Mouse (Mus musculus) limb, embryonic 15.5 days (tissue): Measurements from ENCODE around the gene Tmem164. TPM values are rescaled to one million over a fixed set of nuclear protein-coding genes. Genes with fewer than 3 reads are reported as not detected.
A peak's percentile ranks its signal among the peaks of the same experiment; 100 is the strongest.

Source experiments
- ATAC-seq: fragments of 200-750 bp; cut with Nextera tagmentation; 2 replicates; pipeline ENCODE4 v1.8.0; 2017; ENCODE audit warnings: low read depth, moderate TSS enrichment; ENCODE audit not compliant: insufficient number of reproducible peaks, low FRiP score, low TSS enrichment
- H3K27ac ChIP-seq: fragments of 300-500 bp; sonication (generic); 2 replicates; pipeline ENCODE4 v1.5.1; 2015; ENCODE audit warnings: moderate library complexity, mild to moderate bottlenecking, inconsistent platforms
- H3K27me3 ChIP-seq: fragments of 300-500 bp; sonication (generic); 2 replicates; pipeline ENCODE4 v1.6.1; 2015; ENCODE audit warnings: inconsistent platforms
- H3K36me3 ChIP-seq: fragments of 300-500 bp; sonication (generic); 2 replicates; pipeline ENCODE4 v1.6.1; 2015; ENCODE audit warnings: inconsistent platforms
- H3K4me1 ChIP-seq: fragments of 300-500 bp; sonication (generic); 2 replicates; pipeline ENCODE4 v1.6.1; 2015; ENCODE audit warnings: inconsistent platforms
- H3K4me2 ChIP-seq: fragments of 300-500 bp; sonication (generic); 2 replicates; pipeline ENCODE4 v1.6.1; 2015; ENCODE audit warnings: mild to moderate bottlenecking, inconsistent platforms
- H3K4me3 ChIP-seq: fragments of 300-500 bp; sonication (generic); 2 replicates; pipeline ENCODE4 v1.5.1; 2015; ENCODE audit warnings: mild to moderate bottlenecking, inconsistent platforms
- H3K9ac ChIP-seq: fragments of 300-500 bp; sonication (generic); 2 replicates; pipeline ENCODE4 v1.6.1; 2015; ENCODE audit warnings: inconsistent platforms
- H3K9me3 ChIP-seq: fragments of 300-500 bp; sonication (generic); 2 replicates; pipeline ENCODE4 v1.6.1; 2016; ENCODE audit warnings: inconsistent platforms
- WGBS: fragments of 180-500 bp; shearing (Covaris S2); methylation state at CpG from one replicate; pipeline ENCODE4 v1.1.7; 2015; 5-methylcytosine and 5-hydroxymethylcytosine counted together
- polyA plus RNA-seq: library from polyadenylated mRNA; unstranded; fragments of >200 nt; fragmentation: Nextera tagmentation; extraction: Ambion mirVana; gene quantifications from 2 replicates; pipeline ENCODE4 v1.2.1, GENCODE M21; 2015

Gene Tmem164
- polyA plus RNA-seq, 1 experiment from 2014 or later = 53.5 TPM

DNA sequence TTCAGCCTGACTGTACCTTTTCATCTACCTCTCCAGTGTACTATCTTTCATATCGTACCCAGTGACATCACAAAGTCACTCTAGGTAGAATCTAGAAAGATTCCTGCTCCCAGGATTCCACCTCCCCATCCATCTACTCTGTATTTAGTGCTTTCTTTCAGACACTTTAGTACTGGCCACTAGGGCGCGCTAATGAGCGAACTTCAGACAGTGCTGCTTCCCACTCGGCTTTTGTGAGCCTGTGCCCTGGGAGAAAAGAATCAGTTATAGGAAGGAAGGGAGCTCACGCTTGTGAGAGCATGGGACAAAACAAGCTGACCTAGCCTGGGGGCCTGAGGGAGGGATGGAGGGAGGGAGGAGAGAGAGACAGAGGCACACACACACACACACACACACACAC lies 131.9 kb downstream of the Tmem164 start:
- Histone ChIP-seq H3K9ac (no peak overlapping the region), H3K4me3 (no peak overlapping the region), H3K36me3 (no peaks in the 10 kb centered on the region), H3K27ac (no peak overlapping the region), H3K4me2 (no peak overlapping the region), H3K9me3 (no peaks in the 10 kb centered on the region), H3K27me3 (no peaks in the 10 kb centered on the region), H3K4me1 (0 out of 2 replicates have a peak, but pooled peaks cover 3% of the 10 kb centered on the region)
- WGBS = 25% methylated on average over 6 of the region's 6 CpGs
- ATAC-seq = no peak

DNA sequence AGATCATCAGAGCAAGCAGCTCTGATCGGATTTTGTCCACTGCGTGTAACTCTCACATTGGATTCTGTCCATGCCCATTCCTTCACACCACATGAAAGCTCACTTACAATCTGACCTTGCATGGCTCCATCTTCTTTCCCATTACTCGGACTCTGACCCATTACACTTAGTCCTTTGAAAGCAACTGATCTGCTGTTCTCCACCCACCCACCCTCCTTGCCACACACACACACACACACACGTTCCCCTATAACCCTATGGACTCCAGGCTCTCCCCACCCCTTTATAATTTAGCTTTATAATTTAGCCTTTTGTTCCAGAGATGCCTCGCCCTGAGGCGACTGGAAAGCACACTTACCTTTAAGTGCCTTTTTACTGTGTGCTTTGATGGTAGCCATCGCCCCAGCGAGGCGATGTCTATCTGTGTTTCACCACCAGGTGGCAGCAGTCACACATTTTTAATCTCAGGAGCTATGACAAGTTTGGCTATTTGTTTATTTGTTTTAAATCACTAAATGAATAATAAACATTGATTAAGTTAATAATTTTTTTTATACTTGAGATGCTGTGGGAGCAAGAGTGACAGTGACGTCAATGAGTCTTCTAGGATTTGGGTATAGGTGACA lies 137.0 kb downstream of the Tmem164 start:
- H3K9ac ChIP-seq = no peak overlapping the region
- no peaks in the 10 kb centered on the region for H3K27me3 ChIP-seq
- H3K4me3 ChIP-seq = no peak overlapping the region
- H3K27ac ChIP-seq = no peak overlapping the region
- 40% methylated on average over 10 of the region's 10 CpGs for WGBS
- H3K4me1 ChIP-seq = 0 out of 2 replicates have a peak, but pooled peaks cover 3% of the 10 kb centered on the region
- no peaks in the 10 kb centered on the region for H3K36me3 ChIP-seq
- no peak overlapping the region for H3K4me2 ChIP-seq
- no peaks in the 10 kb centered on the region for H3K9me3 ChIP-seq
- ATAC-seq = no peak

DNA sequence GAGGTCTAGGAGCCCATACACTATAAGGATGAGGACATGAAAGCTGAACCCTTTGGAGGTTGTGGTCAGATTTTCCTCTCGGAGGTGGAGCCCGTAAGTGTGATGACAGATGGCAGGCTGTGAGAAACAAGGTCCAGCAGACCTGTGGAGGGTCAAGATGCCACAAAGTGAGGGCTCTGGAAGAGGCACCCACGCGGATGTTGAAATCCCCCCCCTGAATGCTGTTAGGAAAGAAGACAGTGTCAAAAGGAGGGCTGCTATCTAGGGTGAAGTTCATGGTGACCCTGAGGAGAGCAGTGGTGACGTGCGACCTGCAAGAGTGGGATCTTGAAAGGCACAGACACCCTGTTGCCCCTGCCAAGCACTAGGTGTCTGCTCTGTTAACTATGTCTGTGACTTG lies 140.0 kb downstream of the Tmem164 start:
- H3K27ac ChIP-seq = no peak overlapping the region
- ATAC-seq = no peak
- no peaks in the 10 kb centered on the region for H3K4me1 ChIP-seq
- H3K9me3 ChIP-seq = no peaks in the 10 kb centered on the region
- no peak overlapping the region for H3K4me2 ChIP-seq
- H3K4me3 ChIP-seq = no peak overlapping the region
- WGBS = 62% methylated on average over 6 of the region's 6 CpGs
- no peak overlapping the region for H3K9ac ChIP-seq
- no peaks in the 10 kb centered on the region for H3K27me3 ChIP-seq
- H3K36me3 ChIP-seq = no peaks in the 10 kb centered on the region

DNA sequence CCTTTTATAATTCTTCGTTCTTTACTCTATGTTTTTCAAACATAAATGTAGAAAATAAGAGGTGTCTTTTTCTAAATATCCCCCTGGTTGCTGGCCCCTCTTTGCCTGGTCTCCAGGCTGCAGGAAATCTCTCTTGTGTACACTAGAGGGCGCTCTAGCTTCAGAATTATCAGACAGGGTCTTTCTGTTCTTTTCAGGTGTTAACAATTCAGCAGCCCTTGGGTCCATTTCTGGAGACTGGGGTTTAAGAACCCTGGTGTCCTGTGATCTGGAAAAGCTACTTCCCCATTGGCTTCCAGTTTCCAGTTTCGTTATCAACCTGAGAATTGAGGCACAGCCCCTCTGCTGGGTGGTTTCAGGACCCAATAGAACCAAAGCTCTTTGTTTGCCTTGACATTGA lies 140.6 kb downstream of the Tmem164 start:
- WGBS = 31% methylated on average over 3 of the region's 3 CpGs
- Histone ChIP-seq H3K9ac (no peak overlapping the region), H3K27ac (no peak overlapping the region), H3K36me3 (no peaks in the 10 kb centered on the region), H3K4me1 (no peaks in the 10 kb centered on the region), H3K4me3 (no peak overlapping the region), H3K9me3 (no peaks in the 10 kb centered on the region), H3K27me3 (no peaks in the 10 kb centered on the region), H3K4me2 (no peak overlapping the region)
- no peak for ATAC-seq

DNA sequence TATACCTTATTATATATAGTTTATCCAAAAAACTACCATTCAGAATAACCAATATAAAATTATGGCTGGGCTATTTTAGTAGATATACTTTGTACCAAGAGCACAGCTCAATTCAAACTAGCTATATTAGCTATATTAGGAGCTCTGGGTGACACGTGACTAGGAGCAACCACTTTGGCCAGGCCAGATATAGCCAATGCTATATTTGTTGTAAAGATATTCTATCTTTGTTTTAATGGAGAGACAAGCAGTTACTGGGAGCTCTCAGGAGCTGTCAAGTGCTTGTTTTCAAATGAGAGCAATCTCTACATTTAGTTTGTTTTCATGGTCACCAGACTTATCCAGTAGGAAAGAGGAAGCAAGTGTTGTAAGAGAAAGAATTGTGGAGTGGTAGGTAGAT lies 144.1 kb downstream of the Tmem164 start:
- Histone ChIP-seq H3K27ac (no peak overlapping the region), H3K4me1 (no peaks in the 10 kb centered on the region), H3K27me3 (no peaks in the 10 kb centered on the region), H3K9me3 (no peaks in the 10 kb centered on the region), H3K4me3 (no peak overlapping the region), H3K4me2 (no peak overlapping the region), H3K36me3 (no peaks in the 10 kb centered on the region), H3K9ac (no peak overlapping the region)
- 73% methylated on average over 1 of the region's 1 CpGs for WGBS
- ATAC-seq = no peak

DNA sequence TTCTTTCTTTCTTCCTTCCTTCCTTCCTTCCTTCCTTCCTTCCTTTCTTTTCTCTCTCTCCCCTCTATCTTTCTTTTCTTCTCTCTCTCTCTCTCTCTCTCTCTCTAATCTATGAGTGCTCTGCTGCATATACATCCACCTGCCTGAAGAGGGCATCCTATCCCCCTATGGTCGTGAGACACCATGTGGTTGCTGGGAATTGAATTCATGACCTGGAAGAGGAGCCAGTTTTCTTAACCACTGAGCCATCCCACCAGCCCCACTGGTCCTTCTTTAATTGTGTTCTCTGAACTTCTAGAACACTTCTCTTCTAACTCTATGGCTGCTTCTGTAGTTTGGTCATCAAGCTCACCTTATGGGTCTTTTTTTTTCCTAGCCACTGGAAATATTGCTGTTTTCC lies 146.4 kb downstream of the Tmem164 start:
- Histone ChIP-seq H3K27ac (no peak overlapping the region), H3K4me3 (no peak overlapping the region), H3K27me3 (no peaks in the 10 kb centered on the region), H3K36me3 (no peaks in the 10 kb centered on the region), H3K9me3 (no peaks in the 10 kb centered on the region), H3K4me1 (peaks cover 4% of the 10 kb centered on the region; the same call in 1 of the 2 replicates), H3K9ac (no peak overlapping the region), H3K4me2 (no peak overlapping the region)
- ATAC-seq = no peak
- 28% methylated on average over 1 of the region's 1 CpGs for WGBS

DNA sequence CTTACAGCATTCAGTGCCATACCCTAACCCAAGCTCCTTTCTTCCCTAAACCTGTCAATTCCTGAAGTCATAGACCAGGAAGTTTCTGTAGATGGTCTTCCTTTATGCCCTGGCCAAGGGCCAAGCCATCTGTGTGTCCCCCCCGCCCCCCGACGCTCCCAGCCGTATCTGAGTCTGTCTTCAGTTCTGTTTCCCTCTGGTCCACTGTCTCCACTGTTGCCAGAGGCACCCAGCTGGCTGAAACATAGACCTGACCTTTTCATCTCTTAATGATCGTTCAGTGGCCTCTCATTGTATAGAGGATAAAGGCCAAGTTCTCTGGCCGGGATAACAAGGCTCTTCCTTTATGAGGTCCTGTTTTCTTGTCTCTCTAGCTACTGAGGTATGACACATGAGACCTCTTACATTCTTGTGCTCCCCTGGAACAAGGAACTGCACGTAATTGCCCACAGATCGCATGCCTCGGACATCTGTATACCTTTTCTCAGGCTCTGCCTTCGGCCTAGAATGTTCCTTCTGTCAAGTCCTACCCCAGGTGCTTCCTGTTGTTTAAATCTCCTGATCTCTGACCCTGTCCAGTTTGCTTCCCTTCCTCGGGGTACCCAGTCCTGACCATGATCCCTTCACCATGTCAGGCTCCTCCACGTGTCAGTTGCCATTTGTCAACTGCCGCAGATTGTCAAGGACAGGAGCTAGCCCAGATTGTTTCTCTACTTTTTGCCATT lies 147.1 kb downstream of the Tmem164 start:
- Histone ChIP-seq H3K4me2 (no peak overlapping the region), H3K9me3 (no peaks in the 10 kb centered on the region), H3K4me3 (no peak overlapping the region), H3K27me3 (no peaks in the 10 kb centered on the region), H3K4me1 (peaks cover 4% of the 10 kb centered on the region; the same call in 1 of the 2 replicates), H3K9ac (no peak overlapping the region), H3K36me3 (no peaks in the 10 kb centered on the region), H3K27ac (no peak overlapping the region; the same call in 1 of the 2 replicates)
- ATAC-seq = 0 out of 2 replicates have a peak, but pooled peaks have one; percentile 48
- 69% methylated on average over 13 of the region's 13 CpGs for WGBS

DNA sequence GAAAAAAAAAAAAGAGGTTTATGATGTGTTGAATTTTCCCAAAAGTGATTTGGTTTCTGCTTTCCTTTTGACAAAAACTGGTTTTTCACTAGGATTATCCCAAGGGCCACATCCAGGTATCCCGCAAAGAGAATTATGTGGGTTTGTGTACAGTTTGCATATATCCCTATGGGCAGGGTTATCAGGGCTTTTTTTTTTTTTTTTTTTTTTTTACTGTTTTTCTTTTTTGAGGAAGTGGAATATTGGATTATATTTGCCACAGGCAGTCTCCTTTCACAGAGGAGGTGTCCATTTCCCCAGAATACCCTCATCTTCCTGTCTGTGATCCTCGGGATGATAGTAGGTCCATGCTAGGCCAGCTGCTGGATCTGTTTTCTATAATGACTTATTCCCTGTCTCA lies 148.1 kb downstream of the Tmem164 start:
- Histone ChIP-seq H3K4me3 (no peak overlapping the region), H3K9me3 (no peaks in the 10 kb centered on the region), H3K27ac (no peak overlapping the region), H3K4me1 (peaks cover 4% of the 10 kb centered on the region; the same call in 1 of the 2 replicates), H3K36me3 (no peaks in the 10 kb centered on the region), H3K9ac (no peak overlapping the region), H3K4me2 (no peak overlapping the region), H3K27me3 (no peaks in the 10 kb centered on the region)
- ATAC-seq = no peak
- 88% methylated on average over 2 of the region's 2 CpGs for WGBS

DNA sequence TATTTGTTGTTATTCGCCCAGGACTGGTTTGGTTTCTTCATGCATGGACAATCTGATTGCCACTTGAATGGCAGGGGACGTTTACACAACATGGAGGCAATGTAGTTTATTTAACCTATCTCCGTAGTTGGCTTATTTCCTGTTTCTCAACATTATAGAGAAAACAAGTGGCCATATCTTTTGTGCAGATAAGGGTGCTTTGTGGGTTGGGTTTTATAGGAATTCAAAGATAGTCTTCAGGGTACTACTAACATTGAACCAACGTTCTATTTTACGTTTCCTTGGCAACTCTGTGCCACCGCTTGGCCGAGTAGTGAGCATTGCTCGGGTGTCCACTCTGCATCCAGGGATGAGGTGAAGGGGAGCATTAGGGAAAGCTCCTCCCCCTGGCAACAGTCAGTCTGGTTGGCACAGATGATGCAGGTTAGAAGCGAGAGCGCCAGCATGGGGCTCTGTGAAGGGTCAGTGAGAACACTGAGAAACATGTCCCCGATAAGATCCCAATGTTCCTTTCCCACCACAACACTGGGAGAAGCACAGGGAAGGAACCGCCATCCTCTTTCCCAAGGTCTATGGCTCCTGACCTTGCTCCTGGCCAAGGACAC lies 148.8 kb downstream of the Tmem164 start:
- Histone ChIP-seq H3K4me1 (peaks cover 4% of the 10 kb centered on the region; the same call in 1 of the 2 replicates), H3K36me3 (no peaks in the 10 kb centered on the region), H3K9ac (no peak overlapping the region), H3K27me3 (no peaks in the 10 kb centered on the region), H3K27ac (no peak overlapping the region), H3K4me3 (no peak overlapping the region), H3K4me2 (no peak overlapping the region), H3K9me3 (no peaks in the 10 kb centered on the region)
- ATAC-seq = no peak
- WGBS = 86% methylated on average over 12 of the region's 12 CpGs

DNA sequence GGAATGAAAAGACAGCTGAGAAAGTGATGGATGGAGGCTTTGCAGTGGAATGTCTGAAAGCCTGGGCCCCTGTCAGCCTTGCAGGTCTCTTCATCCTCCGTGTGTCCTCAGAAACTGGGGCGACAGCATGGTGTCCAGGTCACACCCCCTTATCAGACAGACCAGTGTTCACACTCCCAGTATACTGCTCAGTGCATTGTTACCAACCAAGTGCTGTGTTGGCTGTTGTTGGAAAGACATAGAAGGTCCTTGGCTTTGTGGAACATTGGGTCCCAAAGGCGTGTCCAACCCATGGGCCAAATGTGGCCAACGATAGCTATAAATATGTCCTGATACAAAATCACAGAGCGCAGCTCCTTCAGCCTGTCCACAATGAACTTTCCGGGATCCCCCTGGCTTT lies 149.4 kb downstream of the Tmem164 start:
- Histone ChIP-seq H3K4me3 (no peak overlapping the region), H3K4me2 (no peak overlapping the region), H3K9ac (no peak overlapping the region), H3K27me3 (no peaks in the 10 kb centered on the region), H3K9me3 (no peaks in the 10 kb centered on the region), H3K4me1 (peaks cover 4% of the 10 kb centered on the region; the same call in 1 of the 2 replicates), H3K27ac (no peak overlapping the region), H3K36me3 (no peaks in the 10 kb centered on the region)
- WGBS = 90% methylated on average over 6 of the region's 6 CpGs
- ATAC-seq = no peak

DNA sequence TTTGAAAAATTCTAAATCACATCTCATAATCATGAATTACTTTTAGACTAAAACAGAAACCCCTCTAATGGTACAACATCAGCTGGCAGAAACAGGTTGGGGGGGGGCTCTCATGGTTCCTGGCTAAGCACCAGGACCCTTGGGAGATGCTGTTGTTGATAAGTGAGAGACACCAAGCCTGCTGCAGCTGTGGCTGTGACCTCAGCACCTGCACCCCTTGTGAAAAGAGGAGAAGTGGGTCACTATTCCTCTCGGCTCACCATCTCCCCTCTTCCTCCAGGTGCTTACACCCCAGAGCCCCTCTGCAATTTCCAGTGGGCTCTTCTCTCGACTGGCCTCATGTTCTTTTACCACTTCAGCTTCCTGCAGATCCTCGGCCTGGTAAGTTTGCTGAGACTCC lies 151.0 kb downstream of the Tmem164 start:
- Histone ChIP-seq H3K4me2 (no peak overlapping the region), H3K27ac (no peak overlapping the region), H3K9me3 (no peaks in the 10 kb centered on the region), H3K4me3 (no peak overlapping the region), H3K9ac (no peak overlapping the region), H3K4me1 (peaks cover 4% of the 10 kb centered on the region; the same call in 1 of the 2 replicates), H3K27me3 (peaks cover 7% of the 10 kb centered on the region; the same call in 1 of the 2 replicates), H3K36me3 (no peaks in the 10 kb centered on the region)
- 45% methylated on average over 3 of the region's 3 CpGs for WGBS
- ATAC-seq = no peak

DNA sequence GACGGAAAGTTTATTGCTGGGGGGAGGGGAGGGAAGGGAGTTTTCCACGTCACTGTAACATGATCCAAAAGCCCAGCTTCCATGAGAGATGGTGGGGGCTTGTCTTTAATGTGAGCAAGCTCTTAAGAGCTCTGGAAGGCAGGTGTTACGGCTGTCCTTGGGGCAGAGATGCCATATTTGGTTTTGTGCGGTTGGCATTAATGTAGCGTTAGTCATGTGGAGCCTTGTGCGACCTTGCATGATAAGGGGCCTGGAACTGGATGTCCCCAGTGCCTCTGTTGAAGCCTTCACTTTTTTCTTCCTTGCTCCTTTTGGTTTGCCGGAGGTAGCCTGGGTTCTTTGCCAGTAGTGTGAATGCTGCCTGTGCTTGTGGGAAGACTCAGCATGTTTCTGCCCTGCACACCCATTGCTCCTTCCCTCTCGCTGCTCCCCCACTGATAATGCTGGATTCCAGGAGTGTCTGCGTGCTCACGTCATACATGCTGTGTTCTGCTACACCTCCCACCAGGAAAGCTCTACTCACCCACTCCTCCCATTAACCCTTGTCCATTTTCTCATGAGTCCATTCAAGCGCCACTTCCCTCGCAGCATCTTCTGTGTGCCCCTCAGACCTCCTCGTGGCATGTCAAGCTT lies 152.1 kb downstream of the Tmem164 start:
- no peak overlapping the region for H3K4me3 ChIP-seq
- no peak for ATAC-seq

More for the DNA sequence above, 152.1 kb downstream of the Tmem164 start:
- H3K4me1 ChIP-seq = peaks cover 4% of the 10 kb centered on the region; the same call in 1 of the 2 replicates
- WGBS = 71% methylated on average over 13 of the region's 13 CpGs
- H3K9ac ChIP-seq = no peak overlapping the region
- no peak overlapping the region for H3K4me2 ChIP-seq
- peaks cover 10% of the 10 kb centered on the region; the same call in 1 of the 2 replicates for H3K27me3 ChIP-seq
- H3K36me3 ChIP-seq = no peaks in the 10 kb centered on the region
- no peaks in the 10 kb centered on the region for H3K9me3 ChIP-seq
- no peak overlapping the region for H3K27ac ChIP-seq
